Mouse (Mus musculus): Measurements from ENCODE around the gene Csrnp1. TPM values are rescaled to one million over a fixed set of nuclear protein-coding genes. Genes with fewer than 3 reads are reported as not detected.
"Not testable (repeated sequence)": the region's sequence is repeated elsewhere in the genome, so short reads cannot be mapped to it uniquely, and the experiment has no call there.

Gene Csrnp1
- total RNA-seq (2021): 10 to 100 TPM; 12.8 to 15.5 TPM

GRCm38 (mm10) chr9:119984536-119985011, at the start of gene Csrnp1:
Gene Csrnp1, minus strand, starts transcription at chr9:119984658.
- no peak for DNase-seq

GRCm38 (mm10) chr9:120032710-120033109, 48.3 kb upstream of the Csrnp1 start:
- DNase-seq: no peak

DNA sequence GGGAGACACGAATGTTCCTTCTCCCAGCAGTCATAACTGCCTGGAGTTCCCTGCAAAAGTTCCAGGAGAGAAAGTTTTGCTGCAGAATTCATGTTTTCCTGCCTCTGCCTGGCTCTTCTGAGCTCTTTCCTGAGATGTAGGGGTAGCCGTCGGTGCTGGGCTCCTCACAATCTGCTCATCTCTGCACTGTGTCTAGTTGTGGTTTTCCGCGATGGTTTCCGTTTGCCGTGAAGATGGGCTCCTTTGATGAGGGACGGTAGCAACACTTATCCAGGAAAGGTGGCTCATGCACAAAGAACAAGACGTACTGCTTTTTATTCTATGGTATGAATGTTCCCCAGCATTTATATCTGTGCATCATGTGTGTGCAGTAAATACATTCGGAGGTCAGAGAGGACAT, 46.0 kb upstream of the Csrnp1 start:
- no peak for DNase-seq

DNA sequence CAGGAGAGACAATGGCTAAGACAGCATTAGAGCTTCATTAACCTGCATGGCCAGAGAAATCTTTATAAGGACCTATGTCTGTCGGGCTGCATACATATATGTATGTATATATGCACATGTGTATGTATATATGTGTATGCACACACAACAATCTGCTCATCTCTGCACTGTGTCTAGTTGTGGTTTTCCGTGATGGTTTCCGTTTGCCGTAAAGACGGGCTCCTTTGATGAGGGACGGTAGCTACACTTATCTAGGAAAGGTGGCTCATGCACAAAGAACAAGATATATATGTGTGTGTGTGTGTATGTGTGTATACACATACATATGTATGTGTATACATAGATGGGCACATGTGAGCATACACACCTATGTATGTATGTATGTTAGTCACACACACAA, 45.4 kb upstream of the Csrnp1 start:
- DNase-seq: no peak

GRCm38 (mm10) chr9:120027401-120028151, 43.1 kb upstream of the Csrnp1 start:
- DNase-seq: peak in 1 of 2 experiments; percentile 48

DNA sequence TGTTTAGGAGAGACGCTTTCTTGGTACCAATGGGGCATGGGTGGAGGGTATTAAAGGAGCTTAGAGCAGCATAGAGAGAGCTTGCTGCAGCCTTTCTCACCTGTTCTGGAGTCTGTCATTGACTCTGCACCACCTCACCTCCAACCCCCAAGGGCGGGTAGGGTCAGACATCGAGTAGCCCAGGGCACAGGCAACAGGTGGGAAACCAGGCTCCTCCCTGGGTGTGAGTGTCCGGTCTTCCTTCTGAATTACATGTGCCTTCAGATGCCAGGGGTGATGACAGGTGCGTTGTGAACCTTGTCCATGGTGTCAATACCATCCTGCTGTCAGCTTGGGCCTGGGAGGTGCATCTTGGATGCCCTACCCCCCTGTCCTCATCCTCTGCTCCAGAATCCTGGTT, 40.2 kb upstream of the Csrnp1 start:
- no peak for DNase-seq

DNA sequence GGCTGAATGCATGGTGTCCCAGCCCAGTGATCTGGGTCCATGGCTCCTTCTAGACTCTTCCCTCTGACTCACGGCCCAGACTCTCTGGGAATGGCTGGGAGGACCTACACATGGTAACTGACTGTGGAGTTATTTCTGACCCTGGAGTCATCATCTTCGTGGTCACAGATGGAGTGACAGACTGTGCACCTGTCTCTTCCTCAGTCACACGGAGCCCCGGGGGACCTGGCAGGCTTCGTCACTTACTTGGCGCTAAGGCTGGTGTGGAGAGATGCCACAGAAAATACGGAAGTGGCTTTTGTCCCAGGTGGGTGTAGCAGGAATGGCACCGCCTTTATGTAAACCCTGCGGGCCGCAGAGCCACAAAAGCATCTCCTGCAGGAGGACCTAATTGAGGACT, 39.7 kb upstream of the Csrnp1 start:
- DNase-seq: no peak

- DNase-seq: no peak
Measured at GRCm38 (mm10) chr9:120023086-120023811, 38.8 kb upstream of the Csrnp1 start, which contains the start of gene Xirp1. Gene Xirp1, minus strand, starts transcription at chr9:120023598.

GRCm38 (mm10) chr9:120021164-120021563, 36.7 kb upstream of the Csrnp1 start:
- DNase-seq: no peak

DNA sequence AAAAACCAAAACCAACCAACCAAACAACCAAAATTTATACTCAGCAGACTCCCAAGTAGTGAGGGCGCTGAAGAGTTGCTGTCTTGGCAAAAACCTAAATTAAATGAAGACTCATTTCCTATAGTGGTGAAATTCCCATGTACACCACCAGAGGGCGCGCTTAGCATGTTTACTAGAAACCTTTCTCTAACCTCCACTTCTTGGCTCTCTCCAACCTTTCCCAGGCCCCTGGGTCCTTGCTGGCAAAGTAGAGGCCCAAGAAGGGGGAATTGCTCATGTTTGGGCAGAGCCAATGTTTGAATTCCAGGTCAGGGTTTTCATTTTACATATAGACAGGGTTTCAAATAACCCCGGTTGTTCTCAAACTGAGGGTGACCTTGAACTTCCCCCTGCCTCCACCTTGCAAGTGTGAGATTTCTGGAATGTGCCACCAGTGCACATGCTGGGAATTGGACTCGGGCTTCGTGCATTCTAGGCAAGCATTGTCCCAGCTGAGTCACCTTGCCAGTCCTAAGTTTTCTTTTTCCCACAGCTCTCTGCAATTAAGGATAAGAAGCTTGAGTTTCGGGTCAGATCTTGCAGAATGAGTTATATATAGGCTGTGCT, 35.9 kb upstream of the Csrnp1 start:
- peak in 1 of 2 experiments; percentile 70 for DNase-seq

- DNase-seq: no peak
Measured at GRCm38 (mm10) chr9:120016956-120017355, 32.5 kb upstream of the Csrnp1 start.

DNA sequence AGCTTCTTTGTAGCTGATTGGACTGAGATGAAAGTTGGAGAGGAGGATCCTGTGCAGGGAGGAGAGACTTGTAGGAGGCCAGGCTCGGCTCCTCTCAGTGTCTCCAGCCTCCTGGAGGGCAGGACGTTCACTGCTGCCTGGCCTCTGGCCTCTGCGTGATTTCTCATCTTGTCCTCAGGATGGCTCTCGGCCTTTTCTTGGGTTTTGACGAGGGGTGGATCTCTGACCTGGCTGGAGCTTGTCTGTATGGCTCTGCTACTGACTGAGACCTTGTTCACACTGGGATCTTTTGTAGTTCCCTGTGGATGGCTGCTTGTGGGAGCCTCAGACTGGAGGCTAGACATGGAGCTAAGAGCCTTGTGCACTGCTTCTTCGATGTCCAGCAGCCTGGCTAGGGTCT, 30.4 kb upstream of the Csrnp1 start:
- DNase-seq: no peak

- no peak for DNase-seq
Measured at GRCm38 (mm10) chr9:120013251-120013820, 28.9 kb upstream of the Csrnp1 start.

DNA sequence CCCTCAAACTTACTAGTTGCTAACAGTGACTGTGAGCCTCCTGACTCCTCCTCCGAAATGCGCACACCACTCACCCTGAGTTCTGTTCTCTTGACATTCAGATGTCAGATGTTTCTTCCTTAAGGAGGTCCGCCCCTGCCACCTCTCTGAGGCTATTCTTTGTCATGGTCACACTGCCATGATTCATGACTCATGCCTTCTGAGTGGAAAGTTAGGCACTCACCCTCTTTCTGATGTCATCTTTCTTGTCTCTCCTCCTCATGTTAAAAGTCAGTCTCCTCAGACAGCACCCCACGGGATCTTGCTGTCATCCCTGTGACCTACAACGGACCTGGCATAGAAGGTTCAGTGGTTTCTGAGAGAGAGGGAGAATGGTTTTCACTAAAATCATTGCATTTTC, 28.3 kb upstream of the Csrnp1 start:
- no peak for DNase-seq

- DNase-seq: not testable (repeated sequence)
Measured at GRCm38 (mm10) chr9:120012161-120012560, 27.7 kb upstream of the Csrnp1 start.

DNA sequence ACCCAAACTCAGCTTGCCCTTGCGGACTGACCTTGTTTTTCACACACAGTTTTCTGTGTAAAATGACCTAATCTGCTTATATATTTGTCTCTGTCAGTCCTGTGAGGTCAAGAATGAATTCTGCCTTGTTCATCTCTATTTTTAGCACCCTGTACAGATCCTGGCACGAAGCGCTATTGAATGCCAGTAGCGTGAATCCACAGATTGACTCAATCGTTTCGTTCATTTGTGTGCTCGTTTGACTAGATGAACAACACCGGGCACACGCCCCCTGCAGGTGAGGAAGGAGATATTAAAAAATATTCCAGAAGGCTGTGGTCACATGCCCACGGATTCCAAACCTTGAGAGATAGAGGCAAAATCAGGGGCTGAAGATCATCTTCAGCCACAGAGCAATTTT, 27.1 kb upstream of the Csrnp1 start:
- DNase-seq: peak; percentile 63 to 72

DNA sequence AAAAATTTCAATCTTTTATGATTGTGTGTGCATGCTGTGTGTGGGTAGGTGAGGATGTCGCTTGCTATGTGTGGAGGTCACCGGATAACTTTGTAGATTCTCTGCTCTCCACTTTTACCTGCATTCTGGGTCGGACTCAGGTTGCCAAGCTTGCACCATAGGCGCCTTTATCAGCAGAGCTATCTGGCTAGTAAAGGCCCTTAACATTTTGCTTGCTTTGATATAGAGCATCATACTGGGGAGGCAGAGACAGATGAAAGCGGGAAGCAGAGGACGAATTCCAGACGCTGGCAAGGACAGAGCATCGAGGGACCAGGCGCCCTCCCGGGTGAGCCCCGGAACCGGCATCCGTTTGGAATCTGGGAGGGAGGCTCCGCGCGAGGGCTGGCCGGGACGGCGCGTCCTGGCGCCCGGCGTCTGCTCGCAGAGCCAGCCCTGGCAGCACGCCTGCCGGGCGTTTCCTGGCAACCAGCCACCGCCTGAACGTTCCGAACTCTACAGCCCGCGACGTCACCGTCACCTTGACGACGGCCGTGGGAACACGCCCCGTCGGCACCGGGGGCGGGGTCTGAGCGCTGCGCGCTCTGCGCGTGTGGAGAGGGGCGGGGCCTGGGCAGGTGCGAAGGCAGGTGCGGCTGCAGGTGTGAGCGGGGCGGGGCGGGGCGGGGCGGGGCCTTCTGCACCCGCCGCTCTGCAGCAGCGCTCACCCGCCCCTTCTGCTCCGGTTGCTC, 26.5 kb upstream of the Csrnp1 start:
- DNase-seq: peak; percentile 98 to 99

DNA sequence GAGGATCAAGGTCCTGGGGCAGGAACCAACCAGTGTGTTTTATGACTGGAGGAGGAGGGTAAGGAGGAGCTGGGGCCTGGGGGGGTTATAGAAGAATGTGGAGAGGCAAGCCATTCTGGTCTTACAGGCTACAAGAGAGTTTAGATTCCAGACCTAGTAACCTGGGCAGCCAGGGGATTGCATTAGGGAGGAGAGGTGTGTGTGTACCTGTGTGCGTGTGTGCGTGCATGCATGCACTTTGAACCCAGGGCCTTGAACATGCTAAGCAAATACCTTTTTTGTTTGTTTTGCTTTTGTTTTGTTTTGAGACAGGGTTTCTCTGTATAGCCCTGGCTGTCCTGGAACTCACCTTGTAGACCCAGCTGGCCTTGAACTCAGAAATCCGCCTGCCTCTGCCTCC, 25.4 kb upstream of the Csrnp1 start:
- no peak for DNase-seq

DNA sequence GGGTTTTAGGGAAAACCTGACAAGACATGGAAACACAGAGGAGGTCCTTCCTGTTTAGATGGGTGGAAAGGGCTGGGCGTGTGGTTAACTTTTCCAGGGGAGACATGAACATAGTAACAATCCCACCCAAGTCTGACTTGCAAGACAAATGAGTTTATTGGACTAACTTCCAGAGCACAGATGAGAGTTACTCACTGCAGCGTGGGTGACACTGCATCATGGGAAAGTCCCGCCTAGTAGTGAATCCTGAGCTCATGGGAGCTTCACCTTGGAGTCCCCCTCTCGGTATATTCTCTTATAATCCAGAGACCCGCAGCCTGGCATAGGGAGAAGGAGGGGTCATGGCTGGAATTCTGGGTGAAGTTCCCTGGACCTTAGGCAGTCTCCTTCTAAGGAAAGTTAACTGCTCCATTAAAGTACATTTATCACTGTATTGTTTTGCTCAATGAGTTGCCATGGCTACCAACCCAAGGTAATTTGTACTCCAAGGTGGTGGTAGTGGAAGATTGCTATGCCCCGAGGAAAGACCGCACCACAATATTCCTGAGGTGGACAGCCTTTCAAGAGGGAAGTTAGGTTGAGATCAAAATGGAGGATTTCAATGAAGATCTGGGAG, 24.9 kb upstream of the Csrnp1 start:
- no peak for DNase-seq

DNA sequence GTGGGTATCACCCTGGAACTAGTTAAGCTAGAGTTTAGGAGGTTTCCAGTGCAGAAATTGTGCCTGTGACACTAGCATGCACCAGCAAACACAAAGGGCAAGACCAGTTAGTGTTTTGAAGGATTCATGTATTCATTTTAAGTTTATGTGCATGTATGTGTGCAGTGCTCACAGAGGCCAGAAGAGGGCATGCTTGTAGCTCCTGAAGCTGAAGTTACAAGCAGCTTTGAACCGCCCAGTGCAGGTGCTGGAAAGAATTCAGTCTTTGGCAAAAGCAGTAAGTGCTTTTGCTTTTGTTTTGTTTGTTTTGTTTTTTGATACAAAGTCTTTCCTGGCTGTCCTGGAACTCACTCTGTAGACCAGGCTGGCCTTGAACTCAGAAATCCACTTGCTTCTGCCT, 23.4 kb upstream of the Csrnp1 start:
- no peak for DNase-seq

- no peak for DNase-seq
Measured at GRCm38 (mm10) chr9:120005936-120006335, 21.5 kb upstream of the Csrnp1 start.

DNA sequence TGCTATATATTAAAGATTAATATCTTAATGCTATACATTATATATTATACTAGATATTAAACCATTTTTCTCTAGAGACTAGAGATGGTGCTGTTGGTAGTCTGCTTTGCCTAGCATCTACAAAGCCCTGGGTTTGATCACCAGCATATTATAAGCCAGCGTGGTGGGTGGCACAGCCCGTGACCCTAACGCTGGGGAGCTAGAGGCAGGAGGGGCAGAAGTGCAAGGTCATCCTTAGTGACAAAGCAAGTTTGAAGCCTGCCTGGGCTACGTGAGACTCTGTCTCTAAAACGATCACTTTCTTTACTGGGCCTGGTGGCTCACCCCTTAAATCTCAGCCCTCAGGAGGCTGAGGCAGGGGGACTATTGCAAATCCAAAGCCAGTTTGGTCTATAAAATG, 18.4 kb upstream of the Csrnp1 start:
- no peak for DNase-seq

Data from layer of hippocampus, postnatal 36 days (tissue).